Mouse (Mus musculus): ENCODE results near the gene Mybpc1. TPM values are rescaled to one million over a fixed set of nuclear protein-coding genes. Genes with fewer than 3 reads are reported as not detected.

Gene Mybpc1
- polyA plus RNA-seq (2012; fragmentation: generic; extraction: Trizol): not detected
- long read RNA-seq, experiment 1: 0 reads
- long read RNA-seq, experiment 2: 0 reads

DNA sequence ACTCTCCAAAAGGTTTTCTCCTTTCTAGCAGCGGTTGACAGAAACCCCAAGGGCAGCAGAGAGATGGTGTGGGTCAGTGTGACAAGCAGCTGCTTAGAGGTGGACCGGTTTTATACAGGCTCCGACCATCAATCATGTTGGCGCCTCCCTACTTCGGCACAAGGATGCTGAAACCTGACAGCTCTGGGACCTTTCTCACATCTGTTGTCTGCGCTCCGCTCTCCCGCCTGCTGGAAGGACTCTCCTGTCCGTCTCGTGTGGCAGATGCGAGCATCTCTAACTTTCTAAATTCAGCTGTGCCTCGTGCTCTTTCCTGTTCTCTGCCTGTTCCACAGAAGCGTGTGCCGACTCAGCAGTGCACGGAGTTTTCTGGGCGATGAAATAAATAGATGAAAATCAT, at the start of gene Mybpc1:
TSS of gene Mybpc1 (minus strand) at position 210 of the 400 bp plus-strand sequence.
- no peak within 1 kb of the TSS for H3K4me3 ChIP-seq (ENCODE audit: insufficient read depth, poor library complexity, severe bottlenecking)
- TF ChIP-seq MYOG (IDR thresholded peaks at IDR 0.05; ENCODE audit: control insufficient read depth, extremely low read depth, insufficient read length): no peak
- no peak for TF ChIP-seq MYOD1 (IDR thresholded peaks at IDR 0.05; ENCODE audit: control insufficient read depth, insufficient read length, low read depth)
- no peak for TF ChIP-seq MAX (IDR thresholded peaks at IDR 0.05)
- no peak for TF ChIP-seq CTCF (IDR thresholded peaks at IDR 0.05; ENCODE audit: control insufficient read depth, insufficient read depth, insufficient read length)
- TF ChIP-seq USF1 (IDR thresholded peaks at IDR 0.05; ENCODE audit: low read depth): no peak
- no peak for TF ChIP-seq FOSL1 (IDR thresholded peaks at IDR 0.05; ENCODE audit: insufficient read depth, low read length, poor library complexity, severe bottlenecking)
- TF ChIP-seq CEBPB (IDR thresholded peaks at IDR 0.05; ENCODE audit: low read depth): no peak

DNA sequence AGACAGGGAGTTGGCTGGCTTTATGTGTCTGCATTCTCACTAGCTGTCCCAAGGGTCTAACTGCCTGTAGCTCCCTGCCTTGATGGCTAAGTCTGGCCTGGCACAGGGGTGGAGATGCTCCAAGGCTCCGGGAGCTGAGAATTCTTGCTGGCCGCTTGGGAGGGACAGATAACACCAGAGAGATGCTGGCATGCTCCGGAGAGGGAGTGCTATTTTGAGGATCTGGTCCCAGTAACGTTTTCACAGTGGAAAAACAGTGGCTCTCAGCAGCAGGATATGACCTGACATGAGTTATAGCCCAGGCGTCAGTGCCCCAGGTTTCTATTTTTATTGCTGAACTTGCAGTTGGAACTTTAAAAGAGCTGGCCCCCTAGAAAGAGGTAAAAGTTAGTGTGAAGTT, 40.5 kb upstream of the Mybpc1 start:
- Histone ChIP-seq H3K36me3 (ENCODE audit: control insufficient read depth, insufficient read depth) (no peaks in the 10 kb centered on the region), H3ac (ENCODE audit: control insufficient read depth, insufficient read length, low read depth) (no peak overlapping the region), H3K4me3 (ENCODE audit: insufficient read depth, poor library complexity, severe bottlenecking) (no peak overlapping the region), H3K79me3 (ENCODE audit: low read depth) (no peaks in the 10 kb centered on the region), H3K27me3 (ENCODE audit: control insufficient read depth, insufficient read depth, insufficient read length) (no peaks in the 10 kb centered on the region), H3K79me2 (ENCODE audit: control insufficient read depth, insufficient read depth) (no peaks in the 10 kb centered on the region)
- TF ChIP-seq MAX (IDR thresholded peaks at IDR 0.05) (no peak), MYOG (IDR thresholded peaks at IDR 0.05; ENCODE audit: control insufficient read depth, extremely low read depth, insufficient read length) (no peak), FOSL1 (IDR thresholded peaks at IDR 0.05; ENCODE audit: insufficient read depth, low read length, poor library complexity, severe bottlenecking) (no peak), USF1 (IDR thresholded peaks at IDR 0.05; ENCODE audit: low read depth) (no peak), MYOD1 (IDR thresholded peaks at IDR 0.05; ENCODE audit: control insufficient read depth, insufficient read length, low read depth) (no peak), CEBPB (IDR thresholded peaks at IDR 0.05; ENCODE audit: low read depth) (no peak), CTCF (IDR thresholded peaks at IDR 0.05; ENCODE audit: control insufficient read depth, insufficient read depth, insufficient read length) (no peak)

More for the DNA sequence above, at the start of gene Mybpc1:
- H3K27me3 ChIP-seq (ENCODE audit: control insufficient read depth, insufficient read depth, insufficient read length): no peaks in the 10 kb centered on the region
- no peak within 1 kb of the TSS for H3ac ChIP-seq (ENCODE audit: control insufficient read depth, insufficient read length, low read depth)
- no peaks in the 10 kb centered on the region for H3K79me2 ChIP-seq (ENCODE audit: control insufficient read depth, insufficient read depth)
- no peaks in the 10 kb centered on the region for H3K79me3 ChIP-seq (ENCODE audit: low read depth)
- H3K36me3 ChIP-seq (ENCODE audit: control insufficient read depth, insufficient read depth): no peaks in the 10 kb centered on the region

DNA sequence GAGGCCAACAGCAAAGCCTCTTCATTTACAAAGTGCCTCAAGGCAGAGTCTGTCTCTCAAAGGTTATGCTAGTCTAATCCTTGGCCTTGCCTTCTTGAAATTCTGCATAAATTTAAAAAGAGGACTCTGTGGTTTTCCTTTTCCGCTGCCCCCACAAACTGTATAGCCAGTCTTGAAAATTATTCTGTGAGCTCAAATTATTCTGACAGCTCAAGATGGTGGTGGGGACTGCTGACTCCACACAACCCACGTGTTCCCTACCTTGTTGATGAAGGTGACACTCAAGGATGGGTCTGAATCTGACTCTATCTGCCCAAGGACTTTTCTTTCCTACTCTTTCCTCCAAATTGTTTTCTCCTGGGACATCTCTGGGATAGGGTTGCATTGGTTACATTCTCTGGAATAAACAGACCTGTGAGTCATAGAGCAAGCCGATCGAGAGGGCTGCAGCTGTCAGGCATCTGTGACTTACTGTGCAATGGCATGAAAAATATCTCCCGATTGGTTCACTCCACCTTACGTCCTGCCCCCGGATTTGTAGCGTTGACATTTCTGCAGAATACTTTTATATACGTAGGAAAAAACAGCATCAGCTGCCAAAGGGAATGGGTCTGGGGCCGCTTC, 26.5 kb upstream of the Mybpc1 start:
- Histone ChIP-seq H3K79me2 (ENCODE audit: control insufficient read depth, insufficient read depth) (no peaks in the 10 kb centered on the region), H3K27me3 (ENCODE audit: control insufficient read depth, insufficient read depth, insufficient read length) (no peaks in the 10 kb centered on the region), H3K79me3 (ENCODE audit: low read depth) (no peaks in the 10 kb centered on the region), H3ac (ENCODE audit: control insufficient read depth, insufficient read length, low read depth) (no peak overlapping the region), H3K4me3 (ENCODE audit: insufficient read depth, poor library complexity, severe bottlenecking) (no peak overlapping the region), H3K36me3 (ENCODE audit: control insufficient read depth, insufficient read depth) (no peaks in the 10 kb centered on the region)
- no peak for TF ChIP-seq CTCF (IDR thresholded peaks at IDR 0.05; ENCODE audit: control insufficient read depth, insufficient read depth, insufficient read length)
- peak; percentile 28 for TF ChIP-seq FOSL1 (IDR thresholded peaks at IDR 0.05; ENCODE audit: insufficient read depth, low read length, poor library complexity, severe bottlenecking)
- TF ChIP-seq MAX (IDR thresholded peaks at IDR 0.05): no peak
- no peak for TF ChIP-seq MYOG (IDR thresholded peaks at IDR 0.05; ENCODE audit: control insufficient read depth, extremely low read depth, insufficient read length)
- TF ChIP-seq MYOD1 (IDR thresholded peaks at IDR 0.05; ENCODE audit: control insufficient read depth, insufficient read length, low read depth): peak; percentile 89
- no peak for TF ChIP-seq USF1 (IDR thresholded peaks at IDR 0.05; ENCODE audit: low read depth)
- TF ChIP-seq CEBPB (IDR thresholded peaks at IDR 0.05; ENCODE audit: low read depth): no peak

DNA sequence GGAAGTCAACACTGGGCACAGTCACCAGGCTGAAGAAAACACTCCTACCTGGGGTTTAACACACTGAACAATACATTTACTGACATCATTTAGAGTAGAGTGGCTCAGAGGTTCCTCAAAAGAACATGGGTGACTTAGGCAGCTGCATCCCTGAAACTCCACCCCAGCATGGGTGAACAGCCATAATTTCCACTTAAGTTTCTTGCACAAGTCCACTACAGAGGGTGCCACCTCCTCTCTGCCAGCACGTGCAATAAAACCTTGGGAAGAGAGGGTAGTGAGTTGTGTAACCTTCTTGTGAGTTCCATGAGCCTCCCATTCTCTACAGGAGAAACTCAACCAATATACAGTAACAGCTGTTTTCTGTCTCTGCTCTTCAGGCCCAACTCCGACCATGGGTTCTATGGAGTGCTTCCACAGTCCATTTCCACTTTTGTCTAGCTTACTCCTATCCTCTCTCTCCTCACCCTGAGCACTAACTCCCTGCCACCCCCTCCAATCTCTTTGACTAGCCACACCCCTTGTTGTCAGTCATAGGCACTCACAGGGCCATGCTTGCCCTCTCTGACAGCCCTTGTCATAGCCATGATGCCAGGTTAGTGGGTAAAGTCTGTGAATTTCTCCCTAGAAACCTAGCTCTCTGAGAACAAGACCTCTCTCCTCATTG, 25.8 kb upstream of the Mybpc1 start:
- H3ac ChIP-seq (ENCODE audit: control insufficient read depth, insufficient read length, low read depth): no peak overlapping the region
- H3K27me3 ChIP-seq (ENCODE audit: control insufficient read depth, insufficient read depth, insufficient read length): no peaks in the 10 kb centered on the region
- H3K4me3 ChIP-seq (ENCODE audit: insufficient read depth, poor library complexity, severe bottlenecking): no peak overlapping the region
- H3K36me3 ChIP-seq (ENCODE audit: control insufficient read depth, insufficient read depth): no peaks in the 10 kb centered on the region
- no peak for TF ChIP-seq FOSL1 (IDR thresholded peaks at IDR 0.05; ENCODE audit: insufficient read depth, low read length, poor library complexity, severe bottlenecking)
- TF ChIP-seq CEBPB (IDR thresholded peaks at IDR 0.05; ENCODE audit: low read depth): no peak
- TF ChIP-seq MYOD1 (IDR thresholded peaks at IDR 0.05; ENCODE audit: control insufficient read depth, insufficient read length, low read depth): no peak
- no peak for TF ChIP-seq CTCF (IDR thresholded peaks at IDR 0.05; ENCODE audit: control insufficient read depth, insufficient read depth, insufficient read length)
- no peak for TF ChIP-seq MAX (IDR thresholded peaks at IDR 0.05)
- no peak for TF ChIP-seq MYOG (IDR thresholded peaks at IDR 0.05; ENCODE audit: control insufficient read depth, extremely low read depth, insufficient read length)
- no peak for TF ChIP-seq USF1 (IDR thresholded peaks at IDR 0.05; ENCODE audit: low read depth)
- no peaks in the 10 kb centered on the region for H3K79me3 ChIP-seq (ENCODE audit: low read depth)
- H3K79me2 ChIP-seq (ENCODE audit: control insufficient read depth, insufficient read depth): no peaks in the 10 kb centered on the region

DNA sequence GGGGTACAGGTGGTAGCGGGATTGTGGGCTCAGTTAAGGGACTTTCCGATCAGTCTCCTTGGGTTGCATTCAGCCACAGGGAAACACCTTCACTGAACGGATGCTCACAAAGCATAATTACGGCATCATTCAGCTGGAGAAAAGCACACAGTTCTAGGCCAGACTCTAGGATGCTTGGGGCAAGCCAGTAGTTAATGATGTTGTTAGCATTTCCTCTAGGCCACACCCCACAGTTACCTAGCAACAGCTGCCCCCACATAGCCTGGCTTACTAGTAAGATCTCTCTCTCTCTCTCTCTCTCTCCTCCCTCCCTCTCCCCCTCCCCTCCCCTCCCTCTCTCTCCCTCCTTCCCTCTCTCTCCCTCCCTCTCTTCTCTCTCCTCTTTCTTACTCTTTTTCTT, 22.1 kb upstream of the Mybpc1 start:
- no peak for TF ChIP-seq MAX (IDR thresholded peaks at IDR 0.05)
- TF ChIP-seq USF1 (IDR thresholded peaks at IDR 0.05; ENCODE audit: low read depth): no peak
- TF ChIP-seq CTCF (IDR thresholded peaks at IDR 0.05; ENCODE audit: control insufficient read depth, insufficient read depth, insufficient read length): no peak
- TF ChIP-seq CEBPB (IDR thresholded peaks at IDR 0.05; ENCODE audit: low read depth): no peak
- no peak for TF ChIP-seq MYOG (IDR thresholded peaks at IDR 0.05; ENCODE audit: control insufficient read depth, extremely low read depth, insufficient read length)
- no peak for TF ChIP-seq MYOD1 (IDR thresholded peaks at IDR 0.05; ENCODE audit: control insufficient read depth, insufficient read length, low read depth)
- no peak for TF ChIP-seq FOSL1 (IDR thresholded peaks at IDR 0.05; ENCODE audit: insufficient read depth, low read length, poor library complexity, severe bottlenecking)
- Histone ChIP-seq H3ac (ENCODE audit: control insufficient read depth, insufficient read length, low read depth) (no peak overlapping the region), H3K4me3 (ENCODE audit: insufficient read depth, poor library complexity, severe bottlenecking) (no peak overlapping the region), H3K79me2 (ENCODE audit: control insufficient read depth, insufficient read depth) (no peaks in the 10 kb centered on the region), H3K79me3 (ENCODE audit: low read depth) (no peaks in the 10 kb centered on the region), H3K36me3 (ENCODE audit: control insufficient read depth, insufficient read depth) (no peaks in the 10 kb centered on the region), H3K27me3 (ENCODE audit: control insufficient read depth, insufficient read depth, insufficient read length) (no peaks in the 10 kb centered on the region)

All from C2C12 (cell line).